Mouse (Mus musculus): ENCODE results near the gene Trpc4ap. TPM values are rescaled to one million over a fixed set of nuclear protein-coding genes. Genes with fewer than 3 reads are reported as not detected.

The Trpc4ap gene
- polyA plus RNA-seq, 2 experiments from 2014 or later, result 35.3 to 44.4 TPM

DNA sequence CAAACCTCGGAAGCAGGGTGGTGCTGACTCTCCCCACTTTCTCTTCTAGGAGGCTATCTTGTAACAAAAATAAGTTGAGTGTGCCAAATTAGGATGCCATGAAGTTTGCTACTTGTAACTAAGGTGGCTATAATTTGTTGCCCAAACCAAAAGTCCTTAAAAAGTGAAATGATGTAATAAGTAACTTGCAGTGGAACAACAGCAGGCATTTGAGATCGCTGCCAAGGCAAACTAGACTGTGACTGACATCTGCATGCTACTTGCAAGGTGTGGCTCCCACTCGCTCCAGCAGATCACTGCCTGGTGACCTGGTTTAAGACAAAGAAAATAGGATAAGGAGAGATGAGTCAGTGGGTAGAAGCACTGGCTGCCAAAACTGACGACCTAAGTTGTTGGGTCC lies 952 bp upstream of the Trpc4ap start:
- no peak for ATAC-seq

DNA sequence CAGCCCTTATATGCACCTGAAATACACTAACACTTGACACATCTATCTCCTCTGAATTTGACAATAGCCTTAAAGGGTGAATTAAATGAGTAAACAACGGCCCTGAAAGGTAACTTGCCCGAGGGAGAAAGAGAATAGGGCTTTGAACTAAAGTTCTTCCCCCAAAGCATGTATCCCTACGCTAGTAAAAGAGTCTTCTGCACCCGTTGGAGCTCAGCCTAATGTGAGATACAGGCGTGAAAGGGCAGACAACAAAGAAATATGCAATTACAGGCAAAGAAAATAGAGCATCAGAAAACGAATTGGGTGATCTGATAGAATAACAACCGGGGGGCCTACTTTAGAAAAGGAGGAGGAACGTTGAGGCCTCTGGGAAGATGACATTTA lies 855 bp downstream of the Trpc4ap start:
- no peak for ATAC-seq

DNA sequence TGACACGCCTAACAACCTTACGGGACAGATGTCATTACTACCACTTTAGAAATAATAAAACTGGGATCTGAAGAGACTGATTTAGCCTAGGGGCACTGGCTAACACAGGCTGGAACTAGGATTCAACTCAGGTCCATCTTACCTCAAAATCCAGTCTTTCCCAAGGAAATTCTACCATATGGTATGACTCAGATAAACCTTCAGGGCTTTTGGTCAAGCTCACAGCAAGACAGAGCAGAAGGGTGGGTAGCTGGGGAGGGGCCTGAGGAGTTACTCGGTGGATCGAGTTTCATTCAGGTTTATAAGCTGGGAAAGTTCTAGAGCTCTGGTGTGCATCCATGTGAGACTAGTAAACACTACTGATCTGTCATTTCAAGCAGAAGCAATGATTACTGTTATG lies 3.0 kb downstream of the Trpc4ap start:
- ATAC-seq, result no peak

DNA sequence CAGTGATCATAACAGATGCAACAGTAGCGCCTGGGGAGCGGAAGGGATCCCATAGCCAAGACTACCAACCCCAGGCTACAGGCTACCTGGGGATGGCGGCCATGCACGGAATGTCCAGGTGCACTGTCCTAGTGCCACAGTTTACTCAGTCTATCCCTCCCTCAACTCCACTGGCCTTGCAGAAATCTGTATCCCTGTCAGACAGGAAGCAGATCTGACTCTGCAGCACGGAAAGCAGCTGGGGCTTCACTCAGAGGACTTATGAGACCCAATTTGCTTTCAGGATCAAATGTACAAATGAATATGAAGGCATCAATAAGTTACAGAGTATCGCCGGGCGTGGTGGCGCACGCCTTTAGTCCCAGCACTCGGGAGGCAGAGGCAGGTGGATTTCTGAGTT lies 4.4 kb downstream of the Trpc4ap start:
- ATAC-seq, result no peak

DNA sequence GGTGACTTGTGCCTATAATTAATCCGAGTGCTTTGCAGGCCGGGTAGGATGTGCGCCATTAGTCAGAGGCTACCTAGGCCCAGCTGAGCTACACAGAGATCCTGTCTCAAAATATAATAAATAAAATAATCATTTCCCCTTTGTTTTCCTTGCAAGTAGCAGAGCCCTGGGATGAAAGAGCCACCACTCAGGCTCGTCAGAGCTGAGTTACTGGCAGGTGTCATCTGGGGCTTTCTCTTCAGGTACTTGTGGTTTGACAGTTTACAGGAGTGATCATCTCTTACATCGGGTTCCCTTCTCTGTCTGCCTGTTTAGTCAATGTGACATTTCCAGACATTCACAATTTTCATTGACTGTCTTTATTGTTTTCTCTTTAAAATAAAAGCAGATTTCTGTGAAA lies 5.6 kb downstream of the Trpc4ap start:
- peak; percentile 46 for ATAC-seq

DNA sequence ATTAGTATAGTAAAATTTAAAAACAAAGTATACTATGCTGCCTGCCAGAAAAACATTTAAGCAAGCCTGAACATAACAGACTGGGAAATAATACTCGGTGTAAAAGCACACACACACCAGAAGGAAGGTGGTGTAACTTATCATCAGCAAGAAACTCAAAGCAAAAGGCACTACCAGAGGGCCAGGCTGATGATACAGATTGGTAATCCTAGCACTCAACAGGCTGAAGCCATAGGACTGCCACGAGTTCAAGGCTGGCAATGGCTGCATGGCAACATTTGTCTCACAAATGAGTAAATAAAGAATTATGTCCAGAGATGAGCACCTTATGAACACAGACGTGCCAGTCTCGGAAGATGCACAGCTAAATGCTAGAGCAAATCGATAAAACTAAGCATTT lies 8.4 kb downstream of the Trpc4ap start:
- no peak for ATAC-seq

DNA sequence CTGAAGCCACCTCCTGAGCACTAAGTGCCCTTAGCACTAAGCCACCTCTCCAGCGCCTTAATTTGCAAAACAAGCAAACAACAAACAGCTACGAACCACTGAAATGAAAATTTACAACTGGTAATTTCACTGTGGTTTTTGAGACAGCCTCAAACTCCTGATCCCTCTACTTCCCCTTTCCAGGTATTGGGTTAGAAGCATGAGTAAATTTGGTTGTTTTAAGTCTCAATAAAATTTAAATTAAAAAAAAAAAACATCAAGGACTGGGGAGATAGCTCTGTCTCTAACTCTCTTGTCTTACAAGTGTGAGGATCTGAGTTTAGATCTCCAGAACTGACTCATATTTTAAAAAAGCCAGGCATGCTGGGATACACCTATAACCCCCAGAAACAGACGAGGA lies 9.0 kb downstream of the Trpc4ap start:
- no peak for ATAC-seq

DNA sequence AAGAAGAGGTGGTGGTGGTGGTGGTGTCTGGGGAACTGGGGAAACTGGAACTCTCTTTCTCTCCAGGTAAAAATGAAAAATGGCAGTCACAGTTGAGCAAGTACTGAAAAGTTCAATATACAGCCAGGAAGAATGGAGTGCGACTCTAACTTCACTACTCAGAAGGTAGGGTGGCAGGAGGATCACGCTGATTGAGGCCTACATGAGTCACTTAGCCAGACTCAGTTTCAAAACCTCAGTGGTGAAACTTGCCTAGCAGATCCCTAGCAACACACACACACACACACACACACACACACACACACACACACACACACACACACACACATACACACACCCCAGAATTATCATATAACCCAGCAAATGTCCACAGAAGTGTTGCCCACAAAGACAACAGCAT lies 10.3 kb downstream of the Trpc4ap start:
- ATAC-seq, result peak; percentile 22

DNA sequence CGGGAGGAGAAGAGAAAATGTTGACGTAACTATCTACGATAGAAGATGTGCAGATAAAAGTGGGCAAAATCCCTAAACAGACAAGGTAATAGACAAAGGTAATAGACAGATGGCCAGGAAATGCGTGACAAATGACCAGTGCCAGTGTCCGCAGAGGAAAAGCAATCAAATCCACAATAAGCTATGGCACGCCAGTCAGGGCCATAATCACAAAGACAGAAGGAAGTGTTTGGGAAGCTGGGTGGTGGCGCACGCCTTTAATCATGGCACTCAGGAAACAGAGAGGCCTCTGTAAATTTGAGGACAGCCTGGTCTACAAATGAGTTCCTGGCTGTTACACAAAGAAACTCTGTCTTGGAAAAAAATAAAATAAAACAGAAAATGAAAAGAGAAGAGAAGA lies 11.0 kb downstream of the Trpc4ap start:
- ATAC-seq, result no peak

DNA sequence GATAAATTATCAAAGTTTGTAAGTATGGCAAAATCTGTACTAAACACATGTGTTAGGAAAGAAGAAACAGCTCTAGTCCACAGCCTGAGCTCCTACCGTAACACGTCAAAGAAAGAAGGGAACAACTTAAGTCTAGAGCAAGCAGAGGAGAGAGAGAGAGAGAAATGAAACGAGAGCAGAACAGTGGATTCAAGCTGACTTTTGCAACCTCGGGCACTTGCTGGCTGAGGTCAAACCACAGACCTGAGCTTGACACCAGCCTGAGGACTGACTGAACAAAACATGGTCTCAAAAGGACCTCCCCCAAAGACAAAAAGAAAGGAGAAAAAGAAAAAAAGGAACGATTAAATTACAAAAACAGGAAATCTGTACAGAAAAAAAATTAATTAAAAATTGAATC lies 11.6 kb downstream of the Trpc4ap start:
- no peak for ATAC-seq

DNA sequence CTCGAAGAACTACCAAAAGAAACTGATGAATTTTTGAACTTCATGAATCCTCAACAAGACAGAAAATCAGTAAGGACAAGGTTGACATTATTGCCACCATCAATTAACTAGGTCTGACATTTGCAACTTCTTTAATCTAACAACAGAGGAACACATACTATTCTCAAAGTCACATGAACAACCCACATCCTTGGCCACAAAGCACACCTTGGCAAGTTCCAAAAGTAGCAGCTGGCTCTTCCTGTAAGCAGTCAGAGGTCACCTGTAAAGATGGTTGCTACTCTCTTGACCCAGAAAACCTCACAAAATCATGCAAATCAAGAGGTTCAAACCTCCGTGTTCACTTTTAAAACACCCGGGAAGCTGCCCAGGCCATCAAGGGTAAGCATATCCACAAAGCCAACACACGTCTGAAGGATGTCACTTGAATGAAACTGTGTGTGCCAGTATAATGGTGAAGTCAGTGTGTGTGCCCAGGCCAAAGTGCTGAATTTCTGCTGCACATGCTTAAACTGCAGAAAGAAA lies 12.5 kb downstream of the Trpc4ap start:
- peak; percentile 86 for ATAC-seq

DNA sequence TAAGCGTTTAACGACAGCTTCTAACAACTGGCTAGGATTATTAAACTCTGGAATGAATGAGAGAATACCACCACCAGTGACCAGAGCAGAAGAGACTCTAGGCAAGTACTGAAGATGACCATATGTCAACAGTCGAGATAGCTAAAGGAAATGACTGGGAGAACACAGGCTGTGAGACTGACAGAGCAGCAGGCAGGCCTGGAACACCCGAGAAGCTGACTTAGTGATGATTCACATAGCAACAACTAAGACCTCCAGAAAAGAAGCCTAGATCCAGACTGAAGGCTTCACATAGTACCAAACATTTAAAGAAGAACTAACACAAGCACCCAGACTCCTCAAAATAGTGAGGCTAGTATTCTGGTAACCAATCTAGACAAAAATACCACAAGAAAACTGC lies 17.1 kb downstream of the Trpc4ap start:
- no peak for ATAC-seq

DNA sequence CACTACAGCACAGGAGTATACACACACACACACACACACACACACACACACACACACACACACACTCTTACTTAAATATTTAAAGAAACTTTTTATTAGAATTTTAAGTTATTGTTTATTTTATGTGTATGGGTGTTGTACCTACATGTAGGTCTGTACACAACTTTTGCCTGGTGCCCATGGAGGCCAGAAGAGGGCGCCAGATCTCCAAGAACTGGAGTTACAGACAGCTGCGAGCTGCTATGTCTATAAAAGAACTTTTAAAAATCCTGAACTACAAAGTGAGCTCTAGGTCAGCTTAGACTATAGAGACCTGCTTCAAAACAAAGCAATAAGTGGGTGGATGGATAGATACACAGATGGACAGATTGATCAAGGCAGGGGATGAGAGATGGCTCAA lies 18.6 kb downstream of the Trpc4ap start:
- peak; percentile 79 for ATAC-seq

DNA sequence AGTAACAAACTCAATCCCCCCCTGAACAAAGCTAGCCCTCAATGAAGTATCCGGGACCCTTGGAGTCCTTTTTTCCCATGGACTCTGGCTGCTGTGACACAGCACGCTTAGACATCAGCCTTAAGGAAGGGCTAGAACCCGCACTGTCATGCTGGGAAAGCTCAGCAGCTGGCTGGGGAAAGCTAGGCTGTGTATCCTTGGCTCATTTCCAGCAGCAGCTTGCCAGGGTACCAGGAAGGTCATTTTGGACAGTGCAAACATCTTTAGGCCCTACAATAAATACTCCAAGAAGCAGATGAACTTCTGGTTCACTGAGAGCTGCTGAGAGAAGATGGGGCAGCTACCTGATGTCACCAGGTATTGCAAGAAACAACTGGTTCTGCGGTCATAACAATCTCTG lies 20.9 kb downstream of the Trpc4ap start:
- no peak for ATAC-seq

DNA sequence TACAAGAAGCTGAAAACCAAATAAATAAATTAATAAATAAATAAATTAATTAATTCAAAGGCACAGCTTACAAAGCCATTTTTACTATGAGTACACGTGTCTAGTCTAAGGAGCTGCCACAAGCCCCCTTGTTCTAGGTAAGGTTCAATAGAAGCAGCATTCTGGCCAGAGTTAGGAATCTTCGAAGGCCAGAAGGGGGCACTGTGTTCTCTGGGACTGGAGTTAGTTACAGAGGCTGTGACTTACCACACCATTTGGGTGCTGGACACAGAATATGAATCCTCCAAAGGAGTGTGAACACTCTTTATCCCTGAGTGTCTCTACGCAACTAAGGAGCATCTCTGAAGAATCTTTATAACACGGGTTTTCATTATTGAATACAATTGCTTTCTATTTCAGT lies 23.7 kb downstream of the Trpc4ap start:
- no peak for ATAC-seq

DNA sequence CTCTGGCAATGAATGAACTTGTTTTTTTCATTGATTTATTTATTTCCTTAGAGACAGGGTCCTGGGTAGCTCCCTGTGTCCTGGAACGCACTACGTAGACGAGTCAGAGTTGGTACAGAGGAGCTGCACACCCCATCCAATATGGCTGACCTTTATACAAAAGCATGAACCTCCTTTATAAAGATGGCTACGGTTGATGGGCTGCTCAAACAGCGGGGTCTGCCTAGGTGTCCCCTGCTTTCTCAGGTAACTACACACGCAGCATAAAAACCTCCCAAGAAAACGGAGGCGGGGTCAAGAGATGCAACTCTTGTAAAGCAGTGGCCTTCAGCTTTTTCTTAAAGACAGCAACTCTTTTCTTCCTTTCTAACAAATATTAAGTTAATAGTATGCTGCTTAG lies 24.3 kb downstream of the Trpc4ap start:
- ATAC-seq, result no peak

DNA sequence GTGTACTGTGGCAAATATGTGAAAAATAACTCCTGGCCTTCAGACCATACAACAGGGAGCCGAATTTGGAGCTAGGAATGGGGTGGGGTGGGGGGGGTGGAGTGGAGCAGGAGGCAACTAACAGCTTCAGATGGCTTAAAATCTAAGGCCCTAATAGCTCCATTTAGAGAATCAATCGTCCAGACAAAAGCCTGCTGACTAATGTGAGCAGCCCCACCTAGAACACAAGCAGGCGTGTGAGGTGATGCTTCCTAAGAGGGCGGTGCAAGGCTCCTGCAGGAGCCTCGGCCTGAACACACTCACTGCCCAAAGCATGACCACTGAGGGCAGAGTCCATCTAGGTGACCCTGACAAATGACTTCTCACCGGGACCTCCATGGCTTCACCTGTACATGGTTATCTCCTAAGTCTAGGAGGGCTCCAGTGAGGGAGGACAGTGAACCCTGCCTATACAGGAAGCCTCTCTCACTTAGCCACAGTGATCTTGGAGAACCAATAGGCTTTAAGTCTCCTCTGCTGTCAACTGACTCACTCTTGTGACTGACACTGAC lies 28.2 kb downstream of the Trpc4ap start:
- no peak for ATAC-seq

DNA sequence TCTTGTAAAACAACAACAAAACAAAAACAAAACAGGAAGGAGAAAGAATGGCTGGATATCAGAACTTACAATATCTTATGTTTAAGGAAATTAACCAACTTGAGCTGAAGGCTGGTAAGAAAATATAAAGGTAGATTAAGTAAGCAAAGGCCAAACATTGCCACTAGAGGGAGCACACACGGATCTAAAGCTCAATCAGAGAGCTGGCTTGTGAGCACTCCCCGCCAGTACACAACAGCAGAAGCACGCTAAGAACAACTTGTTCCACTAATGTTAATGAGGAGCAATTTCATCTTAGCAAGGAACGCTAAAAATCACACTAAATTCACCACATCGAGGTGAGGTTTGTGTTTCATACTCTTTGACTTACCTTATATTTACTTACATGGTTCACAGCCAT lies 29.1 kb downstream of the Trpc4ap start:
- peak; percentile 62 for ATAC-seq

DNA sequence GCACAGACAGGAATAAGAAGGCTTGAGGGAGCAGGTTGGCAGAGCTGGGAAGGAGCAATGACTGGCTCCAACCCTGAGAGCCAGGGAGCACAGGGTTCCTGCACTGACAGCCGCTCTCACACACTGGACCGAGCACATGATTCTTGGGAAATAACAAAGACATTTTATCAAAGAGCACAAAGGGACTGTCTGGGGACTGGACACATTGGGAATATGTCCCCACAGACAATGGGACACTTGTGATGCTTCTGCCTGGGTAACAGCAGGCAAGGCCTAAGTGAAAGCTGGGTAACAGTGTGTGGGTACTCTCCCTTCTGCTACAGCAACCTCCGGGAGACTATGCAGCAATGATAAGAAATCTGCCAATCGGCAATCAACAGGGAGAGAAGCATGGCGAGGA lies 29.8 kb downstream of the Trpc4ap start:
- no peak for ATAC-seq

DNA sequence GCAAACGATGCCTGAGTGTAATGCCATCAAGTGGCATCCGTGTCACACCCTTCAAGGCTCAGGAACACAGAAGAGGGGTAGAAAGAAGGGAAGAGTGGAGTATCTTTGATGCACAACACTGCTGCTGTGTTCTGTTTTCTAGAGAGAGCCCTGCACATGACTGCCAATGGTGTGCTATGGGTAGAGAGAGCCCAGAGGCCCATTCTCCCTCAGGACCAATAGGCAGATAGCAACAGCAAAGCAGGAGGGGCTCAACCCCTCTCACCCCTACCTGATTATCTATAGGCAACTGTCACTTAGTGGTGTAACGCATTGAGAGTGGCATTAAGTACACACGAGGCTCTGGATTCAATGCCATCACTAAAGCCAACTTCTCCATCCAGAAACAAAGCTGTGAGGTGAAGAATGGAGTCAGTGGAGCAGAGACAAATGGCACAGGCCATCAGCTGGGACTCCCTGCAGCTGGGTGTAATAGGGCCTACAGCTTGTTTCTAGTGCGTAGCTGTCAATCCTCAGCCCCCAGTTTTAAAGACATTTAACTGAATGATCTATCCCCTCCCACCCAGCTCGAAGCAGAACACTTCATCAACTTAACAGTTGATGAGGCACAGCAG lies 36.3 kb downstream of the Trpc4ap start:
- no peak for ATAC-seq

DNA sequence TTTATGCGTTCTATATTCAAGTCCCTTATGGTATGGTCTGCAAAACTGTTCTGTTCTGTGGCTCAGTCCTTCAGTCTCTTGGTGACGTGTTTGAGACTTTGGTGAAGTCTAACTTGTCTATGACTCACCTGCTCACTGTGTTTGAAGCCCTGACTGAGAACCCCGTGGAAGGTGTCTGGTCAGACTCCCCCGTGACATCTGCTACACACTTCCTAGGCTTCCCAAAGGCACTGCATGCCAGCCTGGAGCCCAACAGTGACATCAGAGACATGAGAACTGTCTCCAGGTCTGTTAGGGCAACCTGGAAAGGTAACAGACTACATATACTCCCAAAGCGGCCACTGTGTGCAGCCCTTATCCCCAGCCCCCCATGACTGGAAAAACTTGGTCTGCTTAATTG lies 39.6 kb downstream of the Trpc4ap start:
- no peak for ATAC-seq

DNA sequence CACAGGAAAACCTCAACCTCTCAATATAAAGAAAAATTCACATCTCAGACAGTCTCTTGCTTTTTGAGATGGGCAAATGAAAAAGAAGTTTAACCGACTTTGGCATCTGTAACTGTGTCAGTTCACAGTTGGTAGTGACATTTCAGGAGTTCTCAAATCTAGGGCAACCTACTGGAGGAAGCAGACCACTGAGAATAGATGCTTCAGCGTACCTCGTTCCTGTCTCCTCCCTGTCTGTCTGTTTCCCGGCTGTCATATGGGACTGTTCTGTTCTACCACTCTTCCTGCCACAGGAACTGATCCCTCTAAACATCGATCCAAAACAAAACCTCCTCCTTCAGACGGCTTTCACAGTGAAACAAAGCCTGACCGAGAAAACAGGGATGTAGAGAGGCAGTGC lies 46.4 kb downstream of the Trpc4ap start:
- no peak for ATAC-seq

DNA sequence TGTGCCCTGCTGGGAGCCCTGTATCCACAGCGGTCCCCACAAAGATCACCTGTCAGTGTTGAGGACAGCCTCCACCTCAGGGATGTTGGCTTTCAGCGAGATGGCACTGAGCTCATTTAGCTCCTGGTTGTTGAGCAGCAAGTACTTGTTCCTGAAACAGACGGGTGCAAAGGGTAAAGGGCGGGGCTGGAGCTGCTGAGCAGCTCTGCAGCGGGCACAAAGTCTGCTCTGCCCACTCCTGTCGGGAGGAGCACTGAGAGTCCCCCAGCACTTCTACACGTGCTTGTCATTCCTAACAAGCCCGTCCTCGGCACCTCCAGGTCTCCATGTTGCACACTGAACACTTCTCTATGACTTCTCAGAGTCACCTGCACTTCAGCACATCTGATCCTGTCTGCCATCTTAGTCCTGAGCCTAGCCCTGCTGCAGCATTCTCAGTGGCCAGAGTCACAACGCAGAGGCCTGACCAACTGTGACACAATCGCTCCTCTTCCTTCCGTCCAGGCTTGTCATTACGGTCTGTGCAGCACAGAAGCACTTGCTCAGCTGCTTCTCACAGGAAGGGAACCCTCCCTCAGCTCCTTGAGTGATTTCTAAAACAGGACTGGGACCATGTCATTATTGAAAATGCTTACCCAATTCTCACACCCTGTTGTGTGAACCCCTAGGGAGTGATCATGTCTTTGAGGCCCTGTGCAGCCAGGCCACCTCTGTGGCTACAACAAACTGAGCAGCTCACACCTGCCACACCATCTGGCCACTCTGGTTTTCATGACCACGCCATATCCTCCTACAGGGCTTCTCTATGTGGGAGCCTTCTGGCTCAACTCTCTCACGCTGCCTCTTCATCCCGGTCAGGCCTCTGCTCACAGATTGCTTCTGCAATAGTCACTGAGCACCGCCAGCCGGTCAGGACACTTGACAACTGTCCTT lies 50.4 kb downstream of the Trpc4ap start:
- ATAC-seq, result no peak

DNA sequence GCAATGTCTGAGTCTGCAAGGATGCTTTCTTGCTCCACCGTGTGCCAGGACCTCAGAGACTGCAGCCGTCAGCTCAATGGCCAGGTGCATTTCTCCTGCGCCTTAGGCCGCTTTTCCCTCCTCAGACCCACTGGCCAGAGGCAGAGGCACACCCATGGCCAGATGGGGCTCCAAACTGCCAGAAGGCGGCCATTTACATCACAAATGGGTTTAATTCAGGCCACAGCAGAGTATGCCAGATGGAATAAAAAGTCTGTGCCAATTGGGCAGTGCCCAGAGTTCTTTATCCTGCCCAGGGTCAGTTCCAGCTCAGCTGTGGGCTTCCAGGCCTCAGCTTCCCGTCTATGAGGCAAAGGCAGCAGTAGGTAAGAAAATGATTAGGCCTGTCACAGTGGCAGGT lies 51.5 kb downstream of the Trpc4ap start:
- ATAC-seq, result no peak

Data from CD4-positive, CD25-positive, alpha-beta regulatory T cell, adult 4 months (primary cell).